Mouse (Mus musculus): ENCODE measurements around the gene Hmgb3. TPM values are rescaled to one million over a fixed set of nuclear protein-coding genes. Genes with fewer than 3 reads are reported as not detected.
A peak's percentile ranks its signal among the peaks of the same experiment; 100 is the strongest.

Hmgb3 gene
- total RNA-seq, 2 experiments from 2014 or later: 24.9 to 28.1 TPM

- no peak for DNase-seq
These were observed 33.5 kb downstream of the Hmgb3 start for GRCm38 (mm10) chrX:71589181-71589580.

- peak; percentile 58 for DNase-seq
These were observed 45.4 kb downstream of the Hmgb3 start for GRCm38 (mm10) chrX:71601052-71601611.

Small RNA genes within 50 kb of the gene (microRNA-seq; reads per million reads assigned to microRNA genes)
- gene Gm23945: 0 reads per million in 2 experiments

Other genes with a start within 250 kb of the Hmgb3 start
- gene Mtmr1, start 191.2 kb upstream of the Hmgb3 start, total RNA-seq (2021): 10 to 100 TPM; 24.7 to 26.2 TPM
- gene Cd99l2, start 63.1 kb upstream of the Hmgb3 start, total RNA-seq (2021): 10 to 100 TPM; 29.0 to 29.9 TPM
- gene Gpr50, start 107.7 kb downstream of the Hmgb3 start, total RNA-seq (2021): 1 to 10 TPM; 3.2 to 4.2 TPM